Mouse (Mus musculus) megakaryocyte, embryonic 14.5 days (primary cell): ENCODE data around the gene Wfikkn1.

ENCODE experiments used
- FLI1 ChIP-seq: IDR thresholded peaks from 2 replicates; pipeline ENCODE4 v1.6.1; 2012; ENCODE audit warnings: low read length, inconsistent platforms, mixed read lengths
- GATA1 ChIP-seq: IDR thresholded peaks from 3 replicates; pipeline ENCODE4 v1.6.1; 2012; ENCODE audit warnings: mixed read lengths, low read length, inconsistent platforms, borderline replicate concordance

GRCm38 (mm10) chr17:25828712-25829557 lies 51.7 kb downstream of the Wfikkn1 start, which contains the start of gene Jmjd8:
- TF ChIP-seq GATA1, result no peak
- TF ChIP-seq FLI1, result no peak
